Mouse (Mus musculus) heart, embryonic 16.5 days (tissue): ENCODE results near the gene Arhgap30. TPM values are rescaled to one million over a fixed set of nuclear protein-coding genes. Genes with fewer than 3 reads are reported as not detected.

ENCODE experiments used
- ATAC-seq: fragments of 200-750 bp; cut with Nextera tagmentation; replicated peaks from 2 replicates; pipeline ENCODE4 v1.8.0; 2017; ENCODE audit warnings: moderate number of reproducible peaks; ENCODE audit not compliant: insufficient read depth, low FRiP score; ENCODE audit errors: extremely low read depth
- H3K27ac ChIP-seq: fragments of 300-500 bp; sonication (generic); 2 replicates; pipeline ENCODE4 v1.5.1; 2014; ENCODE audit warnings: mild to moderate bottlenecking, low read length, control low read depth, moderate library complexity
- H3K27me3 ChIP-seq: fragments of 300-500 bp; sonication (generic); 2 replicates; pipeline ENCODE4 v1.6.1; 2014; ENCODE audit warnings: low read length, mixed read lengths; ENCODE audit not compliant: control insufficient read depth, insufficient read depth
- H3K36me3 ChIP-seq: fragments of 300-500 bp; sonication (generic); 2 replicates; pipeline ENCODE4 v1.6.1; 2014; ENCODE audit not compliant: control insufficient read depth, insufficient read depth
- H3K4me1 ChIP-seq: fragments of 300-500 bp; sonication (generic); 2 replicates; pipeline ENCODE4 v1.6.1; 2014; ENCODE audit warnings: low read length, mixed read lengths; ENCODE audit not compliant: control insufficient read depth, insufficient read depth
- H3K4me2 ChIP-seq: fragments of 300-500 bp; sonication (generic); 2 replicates; pipeline ENCODE4 v1.6.1; 2014; ENCODE audit warnings: low read depth, mild to moderate bottlenecking, control low read depth, low read length
- H3K4me3 ChIP-seq: fragments of 300-500 bp; sonication (generic); 2 replicates; pipeline ENCODE4 v1.5.1; 2014; ENCODE audit warnings: mild to moderate bottlenecking, control low read depth, low read length
- H3K9ac ChIP-seq: fragments of 300-500 bp; sonication (generic); 2 replicates; pipeline ENCODE4 v1.6.1; 2014; ENCODE audit warnings: low read length, control low read depth
- H3K9me3 ChIP-seq: fragments of 300-500 bp; sonication (generic); replicated peaks from 2 replicates; pipeline ENCODE4 v1.6.1; 2016; ENCODE audit warnings: low read length; ENCODE audit not compliant: control insufficient read depth
- WGBS: fragments of 180-500 bp; shearing (Covaris S2); extraction: QIAGEN DNeasy Blood & Tissue Kit; methylation state at CpG from one replicate; pipeline ENCODE4 v1.1.7; 2014; 5-methylcytosine and 5-hydroxymethylcytosine counted together
- polyA plus RNA-seq: library from polyadenylated mRNA; unstranded; fragments of >200 nt; fragmentation: Nextera tagmentation; extraction: Ambion mirVana; gene quantifications from 2 replicates; pipeline ENCODE4 v1.2.1, GENCODE M21; 2015

Gene Arhgap30
- polyA plus RNA-seq, 1 experiment from 2014 or later: 7.5 TPM

DNA sequence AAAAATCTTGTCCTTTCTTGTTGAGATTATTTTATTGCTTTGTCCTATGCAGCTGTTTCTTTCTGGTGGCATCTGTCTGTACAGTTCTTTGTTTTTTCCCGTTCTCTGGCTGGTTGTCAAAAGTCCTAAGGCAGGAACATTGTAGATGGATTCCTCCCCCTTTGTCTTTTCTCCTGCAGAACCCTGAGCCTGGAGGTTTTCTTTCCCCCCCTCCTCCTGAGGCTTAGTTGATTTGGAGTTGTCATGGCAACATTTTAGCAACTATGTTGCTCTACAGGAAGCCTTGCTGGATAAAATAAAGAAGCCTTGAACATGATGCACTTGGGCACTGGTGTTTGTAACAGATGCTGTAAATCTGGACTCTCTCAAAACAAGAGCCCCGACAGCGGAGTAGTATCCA lies 23.7 kb downstream of the Arhgap30 start:
- WGBS: 51% methylated on average over 3 of the region's 3 CpGs

GRCm38 (mm10) chr1:171413608-171414007 lies 24.9 kb downstream of the Arhgap30 start:
- H3K36me3 ChIP-seq: peaks cover 30% of the 10 kb centered on the region
- ATAC-seq: no peak
- WGBS: 76% methylated on average over 8 of the region's 8 CpGs
- H3K4me1 ChIP-seq: peaks cover 11% of the 10 kb centered on the region
- H3K9ac ChIP-seq: no peak overlapping the region
- H3K4me3 ChIP-seq: no peak overlapping the region
- H3K27ac ChIP-seq: no peak overlapping the region
- H3K9me3 ChIP-seq: no peaks in the 10 kb centered on the region
- peaks cover 5% of the 10 kb centered on the region; the same call in 1 of the 2 replicates for H3K27me3 ChIP-seq
- H3K4me2 ChIP-seq: no peak overlapping the region

More for the DNA sequence above, 23.7 kb downstream of the Arhgap30 start:
- no peak for ATAC-seq
- peak overlapping the region; percentile 99 for H3K9ac ChIP-seq
- H3K4me2 ChIP-seq: peak overlapping the region; percentile 78
- peaks cover 11% of the 10 kb centered on the region for H3K4me1 ChIP-seq
- H3K27me3 ChIP-seq: peaks cover 5% of the 10 kb centered on the region; the same call in 1 of the 2 replicates
- H3K36me3 ChIP-seq: peaks cover 20% of the 10 kb centered on the region
- no peaks in the 10 kb centered on the region for H3K9me3 ChIP-seq
- peak overlapping the region; percentile 92 for H3K27ac ChIP-seq
- peak overlapping the region; percentile 83 for H3K4me3 ChIP-seq

GRCm38 (mm10) chr1:171418660-171419059 lies 29.9 kb downstream of the Arhgap30 start, which contains the start of gene Tstd1:
TSS of gene Tstd1 (plus strand) at chr1:171418872.
- Histone ChIP-seq H3K9ac (no peak within 1 kb of the TSS), H3K4me2 (no peak within 1 kb of the TSS), H3K36me3 (peaks cover 43% of the 10 kb centered on the region), H3K9me3 (no peaks in the 10 kb centered on the region), H3K27ac (no peak within 1 kb of the TSS), H3K4me1 (0 out of 2 replicates have a peak, but pooled peaks cover 3% of the 10 kb centered on the region), H3K27me3 (no peaks in the 10 kb centered on the region), H3K4me3 (no peak within 1 kb of the TSS)
- WGBS: 89% methylated on average over 5 of the region's 5 CpGs
- ATAC-seq: no peak

- no peak overlapping the region for H3K4me2 ChIP-seq
- H3K27me3 ChIP-seq: no peaks in the 10 kb centered on the region
- H3K4me1 ChIP-seq: 0 out of 2 replicates have a peak, but pooled peaks cover 3% of the 10 kb centered on the region
- no peak for ATAC-seq
- no peaks in the 10 kb centered on the region for H3K9me3 ChIP-seq
- H3K27ac ChIP-seq: no peak overlapping the region
- H3K36me3 ChIP-seq: peaks cover 43% of the 10 kb centered on the region
- 67% methylated on average over 12 of the region's 12 CpGs for WGBS
- no peak overlapping the region for H3K4me3 ChIP-seq
- H3K9ac ChIP-seq: no peak overlapping the region
These were observed 30.6 kb downstream of the Arhgap30 start for GRCm38 (mm10) chr1:171419291-171419882.

DNA sequence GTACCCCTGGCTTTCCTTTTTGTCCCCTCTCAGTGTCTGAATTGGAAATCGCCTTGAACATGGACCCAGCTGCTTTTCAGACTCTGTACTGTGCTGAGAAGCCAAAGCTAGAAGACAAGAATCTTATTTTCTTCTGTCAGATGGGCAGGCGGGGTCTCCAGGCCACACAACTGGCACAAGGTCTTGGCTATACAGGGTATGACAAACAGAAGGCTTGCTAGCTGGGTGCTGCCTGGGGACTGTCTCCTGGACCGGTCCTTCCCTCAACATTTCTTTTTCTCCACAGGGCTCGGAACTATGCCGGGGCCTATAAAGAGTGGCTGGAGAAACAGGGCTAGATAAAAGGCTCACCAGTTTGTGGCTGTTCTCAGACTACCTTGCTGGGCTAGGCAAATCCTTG lies 31.2 kb downstream of the Arhgap30 start:
- H3K4me1 ChIP-seq: peaks cover 5% of the 10 kb centered on the region
- no peak overlapping the region for H3K27ac ChIP-seq
- no peak overlapping the region for H3K4me3 ChIP-seq
- no peak overlapping the region for H3K9ac ChIP-seq
- ATAC-seq: no peak
- 82% methylated on average over 5 of the region's 5 CpGs for WGBS
- H3K4me2 ChIP-seq: no peak overlapping the region
- H3K36me3 ChIP-seq: peaks cover 43% of the 10 kb centered on the region
- H3K27me3 ChIP-seq: no peaks in the 10 kb centered on the region
- H3K9me3 ChIP-seq: no peaks in the 10 kb centered on the region

DNA sequence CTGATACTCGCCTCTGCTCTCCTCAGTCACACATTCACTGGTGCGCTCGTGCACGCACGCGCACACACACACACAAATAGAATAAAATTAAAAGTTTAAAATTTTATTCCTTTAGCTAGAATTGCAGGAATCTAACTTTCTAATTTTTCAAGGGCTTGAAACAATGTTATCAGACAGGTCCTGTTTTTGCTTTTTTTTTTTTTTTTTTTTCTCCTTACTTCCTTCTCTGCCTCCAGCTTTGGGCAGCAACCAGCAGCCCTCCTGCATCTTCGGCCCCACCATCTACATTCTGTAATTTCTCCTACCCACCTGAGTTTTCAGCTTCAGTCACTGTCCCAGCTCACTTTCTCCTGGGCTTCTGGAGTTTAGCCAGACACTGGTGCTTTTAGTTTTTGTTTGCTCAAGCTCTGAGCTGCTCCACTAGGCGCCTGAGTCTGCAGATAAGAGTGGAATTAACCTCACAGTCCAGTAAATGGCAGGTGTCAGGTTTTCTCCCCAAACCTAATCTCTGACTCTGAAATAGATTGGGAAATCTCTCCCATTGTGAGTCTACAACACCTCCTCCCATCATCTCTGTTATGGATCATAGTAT lies 33.8 kb downstream of the Arhgap30 start:
- H3K27me3 ChIP-seq: no peaks in the 10 kb centered on the region
- no peak for ATAC-seq

GRCm38 (mm10) chr1:171424638-171425037 lies 35.9 kb downstream of the Arhgap30 start:
- Histone ChIP-seq H3K4me1 (peaks cover 9% of the 10 kb centered on the region), H3K9me3 (no peaks in the 10 kb centered on the region), H3K27ac (peak overlapping the region; percentile 6), H3K36me3 (peaks cover 5% of the 10 kb centered on the region), H3K9ac (no peak overlapping the region), H3K27me3 (no peaks in the 10 kb centered on the region), H3K4me3 (no peak overlapping the region), H3K4me2 (peak overlapping the region; percentile 22; the same call in 1 of the 2 replicates)
- no peak for ATAC-seq
- 33% methylated on average over 5 of the region's 5 CpGs for WGBS

More for the DNA sequence above, 33.8 kb downstream of the Arhgap30 start:
- H3K4me1 ChIP-seq: peaks cover 9% of the 10 kb centered on the region
- no peak overlapping the region for H3K4me2 ChIP-seq
- H3K9ac ChIP-seq: no peak overlapping the region
- peaks cover 23% of the 10 kb centered on the region for H3K36me3 ChIP-seq
- no peak overlapping the region for H3K4me3 ChIP-seq
- no peak overlapping the region; the same call in 1 of the 2 replicates for H3K27ac ChIP-seq
- 74% methylated on average over 8 of the region's 8 CpGs for WGBS
- no peaks in the 10 kb centered on the region for H3K9me3 ChIP-seq

- 33% methylated on average over 4 of the region's 4 CpGs for WGBS
- Histone ChIP-seq H3K27ac (peak overlapping the region; percentile 6), H3K4me1 (peaks cover 9% of the 10 kb centered on the region), H3K9ac (no peak overlapping the region), H3K9me3 (no peaks in the 10 kb centered on the region), H3K4me2 (peak overlapping the region; percentile 22; the same call in 1 of the 2 replicates), H3K36me3 (no peaks in the 10 kb centered on the region; the same call in 1 of the 2 replicates), H3K4me3 (no peak overlapping the region), H3K27me3 (no peaks in the 10 kb centered on the region)
- ATAC-seq: peak; percentile 52
These were observed 36.4 kb downstream of the Arhgap30 start for GRCm38 (mm10) chr1:171425126-171425525.

DNA sequence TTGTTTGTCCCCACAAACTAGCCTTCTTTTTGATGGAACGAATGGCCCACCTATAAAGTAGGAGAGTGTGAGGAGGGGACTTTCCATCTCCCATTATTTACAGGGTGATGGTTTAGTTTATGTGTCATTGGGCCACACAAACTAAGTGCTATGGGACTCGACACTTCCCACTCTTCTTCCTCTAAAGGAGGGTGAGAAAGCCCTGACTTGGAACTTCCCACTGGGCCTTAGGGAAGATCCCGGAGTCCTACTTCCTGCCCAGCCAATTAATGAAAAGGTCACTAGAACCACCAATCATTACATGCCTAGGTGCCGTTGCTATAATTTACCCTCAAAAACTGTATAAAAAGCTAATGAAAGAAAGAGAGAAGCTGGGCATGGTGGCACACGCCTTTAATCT lies 43.4 kb downstream of the Arhgap30 start:
- Histone ChIP-seq H3K27ac (no peak overlapping the region), H3K27me3 (no peaks in the 10 kb centered on the region), H3K4me1 (no peaks in the 10 kb centered on the region), H3K9me3 (no peaks in the 10 kb centered on the region), H3K4me3 (no peak overlapping the region), H3K36me3 (no peaks in the 10 kb centered on the region), H3K9ac (no peak overlapping the region), H3K4me2 (no peak overlapping the region)
- 77% methylated on average over 5 of the region's 5 CpGs for WGBS
- ATAC-seq: no peak
